Mouse (Mus musculus): ENCODE results near the gene Lrrc4b.

GRCm38 (mm10) chr7:44460067-44460466 is 31.2 kb downstream of the Lrrc4b start:
- TF ChIP-seq USF1 (IDR thresholded peaks at IDR 0.05; ENCODE audit: low read depth) (no peak), TCF12 (IDR thresholded peaks at IDR 0.05; ENCODE audit: insufficient read depth, poor library complexity, severe bottlenecking) (no peak)
